Mouse (Mus musculus) embryo, embryonic 11.5 days (tissue): ENCODE data around the gene Gabarapl2.
"Not testable (repeated sequence)": the region's sequence is repeated elsewhere in the genome, so short reads cannot be mapped to it uniquely, and the experiment has no call there.

Source experiments
- DNase-seq: peaks from one replicate; pipeline ENCODE4 v3.0.0-alpha.2; 2012; ENCODE audit warnings: low read depth, low spot score

The Gabarapl2 gene

GRCm38 (mm10) chr8:111934201-111934600 is 6.3 kb upstream of the Gabarapl2 start:
- no peak for DNase-seq

- no peak for DNase-seq
These were observed 3.3 kb upstream of the Gabarapl2 start for GRCm38 (mm10) chr8:111937184-111937583.

GRCm38 (mm10) chr8:111938076-111938985 is 2.2 kb upstream of the Gabarapl2 start:
- DNase-seq, result not testable (repeated sequence)

GRCm38 (mm10) chr8:111939516-111940142 is 874 bp upstream of the Gabarapl2 start:
- no peak for DNase-seq

- DNase-seq, result no peak
These were observed 575 bp downstream of the Gabarapl2 start for GRCm38 (mm10) chr8:111941101-111941454.

GRCm38 (mm10) chr8:111943544-111943943 is 3.0 kb downstream of the Gabarapl2 start:
- DNase-seq, result no peak

GRCm38 (mm10) chr8:111947144-111947543 is 6.6 kb downstream of the Gabarapl2 start:
- DNase-seq, result no peak

GRCm38 (mm10) chr8:111947954-111948353 is 7.5 kb downstream of the Gabarapl2 start:
- DNase-seq, result no peak

GRCm38 (mm10) chr8:111950846-111951245 is 10.3 kb downstream of the Gabarapl2 start:
- no peak for DNase-seq

- DNase-seq, result no peak
These were observed 10.8 kb downstream of the Gabarapl2 start for GRCm38 (mm10) chr8:111951317-111951716.

- no peak for DNase-seq
These were observed 11.4 kb downstream of the Gabarapl2 start for GRCm38 (mm10) chr8:111951936-111952335.

GRCm38 (mm10) chr8:111954844-111955594 is 14.5 kb downstream of the Gabarapl2 start:
- no peak for DNase-seq

GRCm38 (mm10) chr8:111955879-111956278 is 15.4 kb downstream of the Gabarapl2 start:
- no peak for DNase-seq

GRCm38 (mm10) chr8:111957231-111957630 is 16.7 kb downstream of the Gabarapl2 start:
- DNase-seq, result no peak

GRCm38 (mm10) chr8:111960591-111961321 is 20.3 kb downstream of the Gabarapl2 start:
- DNase-seq, result no peak

GRCm38 (mm10) chr8:111961330-111961729 is 20.8 kb downstream of the Gabarapl2 start:
- no peak for DNase-seq

- DNase-seq, result no peak
These were observed 22.1 kb downstream of the Gabarapl2 start for GRCm38 (mm10) chr8:111962589-111962988.

- DNase-seq, result no peak
These were observed 22.6 kb downstream of the Gabarapl2 start for GRCm38 (mm10) chr8:111963091-111963490.

GRCm38 (mm10) chr8:111963546-111963945 is 23.0 kb downstream of the Gabarapl2 start:
- no peak for DNase-seq

- DNase-seq, result no peak
These were observed 23.8 kb downstream of the Gabarapl2 start for GRCm38 (mm10) chr8:111964351-111964750.

- no peak for DNase-seq
These were observed 24.5 kb downstream of the Gabarapl2 start for GRCm38 (mm10) chr8:111964849-111965561.
